Mouse (Mus musculus): ENCODE data around the gene Qrsl1.

Gene Qrsl1

GRCm38 (mm10) chr10:43898276-43898675 lies 3.3 kb downstream of the Qrsl1 start:
- no peak for TF ChIP-seq GATA4 (IDR thresholded peaks at IDR 0.05; ENCODE audit: insufficient replicate concordance, low read length)

GRCm38 (mm10) chr10:43896065-43896464 lies 5.5 kb downstream of the Qrsl1 start:
- TF ChIP-seq GATA4 (IDR thresholded peaks at IDR 0.05; ENCODE audit: insufficient replicate concordance, low read length) = no peak

GRCm38 (mm10) chr10:43892971-43893370 lies 8.6 kb downstream of the Qrsl1 start:
- TF ChIP-seq GATA4 (IDR thresholded peaks at IDR 0.05; ENCODE audit: insufficient replicate concordance, low read length) = no peak

GRCm38 (mm10) chr10:43888976-43889375 lies 12.6 kb downstream of the Qrsl1 start:
- no peak for TF ChIP-seq GATA4 (IDR thresholded peaks at IDR 0.05; ENCODE audit: insufficient replicate concordance, low read length)

- no peak for TF ChIP-seq GATA4 (IDR thresholded peaks at IDR 0.05; ENCODE audit: insufficient replicate concordance, low read length)
These were observed 13.9 kb downstream of the Qrsl1 start for GRCm38 (mm10) chr10:43887676-43888075.

- TF ChIP-seq GATA4 (IDR thresholded peaks at IDR 0.05; ENCODE audit: insufficient replicate concordance, low read length) = no peak
These were observed 30.1 kb downstream of the Qrsl1 start for GRCm38 (mm10) chr10:43871458-43871857.

- no peak for TF ChIP-seq GATA4 (IDR thresholded peaks at IDR 0.05; ENCODE audit: insufficient replicate concordance, low read length)
These were observed 30.8 kb downstream of the Qrsl1 start for GRCm38 (mm10) chr10:43870752-43871151.

- TF ChIP-seq GATA4 (IDR thresholded peaks at IDR 0.05; ENCODE audit: insufficient replicate concordance, low read length) = no peak
These were observed 45.2 kb downstream of the Qrsl1 start for GRCm38 (mm10) chr10:43856351-43856750.

GRCm38 (mm10) chr10:43855916-43856315 lies 45.6 kb downstream of the Qrsl1 start:
- TF ChIP-seq GATA4 (IDR thresholded peaks at IDR 0.05; ENCODE audit: insufficient replicate concordance, low read length) = no peak

- no peak for TF ChIP-seq GATA4 (IDR thresholded peaks at IDR 0.05; ENCODE audit: insufficient replicate concordance, low read length)
These were observed 49.6 kb downstream of the Qrsl1 start for GRCm38 (mm10) chr10:43851898-43852297.

GRCm38 (mm10) chr10:43849478-43849877 lies 52.1 kb downstream of the Qrsl1 start:
- TF ChIP-seq GATA4 (IDR thresholded peaks at IDR 0.05; ENCODE audit: insufficient replicate concordance, low read length) = no peak

GRCm38 (mm10) chr10:43846141-43846622 lies 55.4 kb downstream of the Qrsl1 start:
- TF ChIP-seq GATA4 (IDR thresholded peaks at IDR 0.05; ENCODE audit: insufficient replicate concordance, low read length) = no peak

GRCm38 (mm10) chr10:43845442-43845841 lies 56.1 kb downstream of the Qrsl1 start:
- TF ChIP-seq GATA4 (IDR thresholded peaks at IDR 0.05; ENCODE audit: insufficient replicate concordance, low read length) = no peak

- TF ChIP-seq GATA4 (IDR thresholded peaks at IDR 0.05; ENCODE audit: insufficient replicate concordance, low read length) = no peak
These were observed 60.1 kb downstream of the Qrsl1 start for GRCm38 (mm10) chr10:43841441-43841840.

GRCm38 (mm10) chr10:43832868-43833267 lies 68.7 kb downstream of the Qrsl1 start:
- TF ChIP-seq GATA4 (IDR thresholded peaks at IDR 0.05; ENCODE audit: insufficient replicate concordance, low read length) = no peak

GRCm38 (mm10) chr10:43830251-43831018 lies 71.1 kb downstream of the Qrsl1 start:
- TF ChIP-seq GATA4 (IDR thresholded peaks at IDR 0.05; ENCODE audit: insufficient replicate concordance, low read length) = no peak

- TF ChIP-seq GATA4 (IDR thresholded peaks at IDR 0.05; ENCODE audit: insufficient replicate concordance, low read length) = no peak
These were observed 72.9 kb downstream of the Qrsl1 start for GRCm38 (mm10) chr10:43828686-43829015.

Measured in liver, adult (tissue).